Mouse (Mus musculus) hindlimb bud, embryonic 11.5 days (tissue): ENCODE data around the gene Efna4.
A peak's percentile ranks its signal among the peaks of the same experiment; 100 is the strongest.

Experiments
- DNase-seq: peaks from one replicate; pipeline ENCODE4 v3.0.0-alpha.2; 2012; ENCODE audit warnings: low read depth, low spot score; ENCODE audit errors: extremely low spot score

Efna4 gene

GRCm38 (mm10) chr3:89331561-89331960 is 6.3 kb downstream of the Efna4 start:
- no peak for DNase-seq

GRCm38 (mm10) chr3:89330948-89331347 is 6.9 kb downstream of the Efna4 start:
- no peak for DNase-seq

GRCm38 (mm10) chr3:89330346-89330745 is 7.5 kb downstream of the Efna4 start:
- DNase-seq = no peak

- no peak for DNase-seq
These were observed 9.2 kb downstream of the Efna4 start for GRCm38 (mm10) chr3:89328623-89329022.

- DNase-seq = no peak
These were observed 10.4 kb downstream of the Efna4 start for GRCm38 (mm10) chr3:89327371-89327870.

- DNase-seq = no peak
These were observed 11.9 kb downstream of the Efna4 start for GRCm38 (mm10) chr3:89325882-89326281.

- no peak for DNase-seq
These were observed 15.2 kb downstream of the Efna4 start, which contains the start of gene Efna3 for GRCm38 (mm10) chr3:89322514-89323165. Gene Efna3 (minus strand): TSS chr3:89322965.

- no peak for DNase-seq
These were observed 15.7 kb downstream of the Efna4 start for GRCm38 (mm10) chr3:89322131-89322500.

GRCm38 (mm10) chr3:89321183-89322130 is 16.4 kb downstream of the Efna4 start:
- DNase-seq = no peak

- no peak for DNase-seq
These were observed 17.1 kb downstream of the Efna4 start for GRCm38 (mm10) chr3:89320581-89321182.

GRCm38 (mm10) chr3:89319591-89320350 is 18.1 kb downstream of the Efna4 start:
- no peak for DNase-seq

- no peak for DNase-seq
These were observed 18.7 kb downstream of the Efna4 start for GRCm38 (mm10) chr3:89318971-89319590.

- no peak for DNase-seq
These were observed 19.5 kb downstream of the Efna4 start for GRCm38 (mm10) chr3:89318316-89318715.

GRCm38 (mm10) chr3:89317246-89317645 is 20.6 kb downstream of the Efna4 start:
- no peak for DNase-seq

- peak; percentile 91 for DNase-seq
These were observed 21.0 kb downstream of the Efna4 start for GRCm38 (mm10) chr3:89316833-89317232.

- no peak for DNase-seq
These were observed 21.6 kb downstream of the Efna4 start for GRCm38 (mm10) chr3:89315930-89316831.

GRCm38 (mm10) chr3:89315195-89315929 is 22.5 kb downstream of the Efna4 start:
- DNase-seq = no peak

GRCm38 (mm10) chr3:89314791-89315190 is 23.0 kb downstream of the Efna4 start:
- no peak for DNase-seq

- no peak for DNase-seq
These were observed 23.5 kb downstream of the Efna4 start for GRCm38 (mm10) chr3:89314340-89314739.
